Mouse (Mus musculus) MEL (cell line): ENCODE results near the gene Cd164. TPM values are rescaled to one million over a fixed set of nuclear protein-coding genes. Genes with fewer than 3 reads are reported as not detected.

Experiments used
- DNase-seq: peaks from one replicate; pipeline ENCODE4 v3.0.0; 2011; ENCODE audit warnings: low read depth, low spot score
- H3K27ac ChIP-seq: 2 replicates; pipeline ENCODE4 v1.5.1; 2012; ENCODE audit warnings: low read depth, mild to moderate bottlenecking, control low read depth, low read length, moderate library complexity; ENCODE audit not compliant: control insufficient read depth
- H3K27me3 ChIP-seq, 2 experiments: fragments of 150-350 bp in 1 of 2; sonication (generic) in 1 of 2; 2 replicates each; pipeline ENCODE4 v1.6.1; 2012; ENCODE audit warnings: low read length in 2 of 2, mild to moderate bottlenecking in 2 of 2, improper control_type of control experiment in 1 of 2, moderate library complexity in 1 of 2; ENCODE audit not compliant: insufficient read depth in 2 of 2, control insufficient read depth in 1 of 2
- H3K36me3 ChIP-seq, 2 experiments: 2 replicates each; pipeline ENCODE4 v1.6.1; 2012 to 2014; ENCODE audit warnings: low read length in 2 of 2, improper control_type of control experiment in 1 of 2, inconsistent platforms in 1 of 2, mild to moderate bottlenecking in 1 of 2; ENCODE audit not compliant: insufficient read depth in 2 of 2, control insufficient read depth in 1 of 2
- H3K4me1 ChIP-seq, 2 experiments: fragments of 150-350 bp in 1 of 2; sonication (generic) in 1 of 2; 2 replicates each; pipeline ENCODE4 v1.6.1; 2012; ENCODE audit warnings: low read length in 2 of 2, improper control_type of control experiment in 1 of 2, mild to moderate bottlenecking in 1 of 2; ENCODE audit not compliant: insufficient read depth in 2 of 2, control insufficient read depth in 1 of 2
- H3K4me3 ChIP-seq, 2 experiments: fragments of 150-350 bp in 1 of 2; sonication (generic) in 1 of 2; 2 replicates each; pipeline ENCODE4 v1.5.1; 2012; ENCODE audit warnings: low read depth in 2 of 2, low read length in 2 of 2, mild to moderate bottlenecking in 2 of 2, moderate library complexity in 2 of 2, control low read depth in 1 of 2, improper control_type of control experiment in 1 of 2; ENCODE audit not compliant: control insufficient read depth in 1 of 2, insufficient read depth in 1 of 2
- H3K79me2 ChIP-seq: 2 replicates; pipeline ENCODE4 v1.6.1; 2012; ENCODE audit warnings: mild to moderate bottlenecking, low read length, moderate library complexity; ENCODE audit not compliant: control insufficient read depth, poor library complexity, insufficient read depth
- H3K9ac ChIP-seq: 2 replicates; pipeline ENCODE4 v1.6.1; 2012; ENCODE audit warnings: low read depth, mild to moderate bottlenecking, control low read depth, low read length, moderate library complexity; ENCODE audit not compliant: control insufficient read depth, poor library complexity, severe bottlenecking
- H3K9me3 ChIP-seq: fragments of 150-350 bp; sonication (generic); replicated peaks from 2 replicates; pipeline ENCODE4 v1.6.1; 2012; ENCODE audit warnings: mild to moderate bottlenecking, low read length, improper control_type of control experiment, moderate library complexity; ENCODE audit not compliant: insufficient read depth
- BHLHE40 ChIP-seq: IDR thresholded peaks from 2 replicates; pipeline ENCODE4 v1.6.1; 2012; ENCODE audit warnings: low read depth, mild to moderate bottlenecking, inconsistent platforms, low read length, improper control_type of control experiment, borderline replicate concordance
- CHD1 ChIP-seq: IDR thresholded peaks from 2 replicates; pipeline ENCODE4 v1.6.1; 2012; ENCODE audit warnings: low read depth, mild to moderate bottlenecking, inconsistent platforms, low read length, improper control_type of control experiment
- CHD2 ChIP-seq: IDR thresholded peaks from 2 replicates; pipeline ENCODE4 v1.6.1; 2011; ENCODE audit warnings: low read length, improper control_type of control experiment
- E2F4 ChIP-seq: IDR thresholded peaks from 2 replicates; pipeline ENCODE4 v1.6.1; 2011; ENCODE audit warnings: low read depth, low read length, improper control_type of control experiment, borderline replicate concordance
- ELF1 ChIP-seq: IDR thresholded peaks from 2 replicates; pipeline ENCODE4 v1.6.1; 2014; ENCODE audit warnings: low read depth, mild to moderate bottlenecking, inconsistent platforms, low read length, improper control_type of control experiment, moderate library complexity
- EP300 ChIP-seq, 2 experiments: IDR thresholded peaks; 2 replicates each; pipeline ENCODE4 v1.6.1; 2011; ENCODE audit warnings: improper control_type of control experiment in 2 of 2, low read length in 2 of 2, low read depth in 1 of 2, mild to moderate bottlenecking in 1 of 2
- ETS1 ChIP-seq: IDR thresholded peaks from 2 replicates; pipeline ENCODE4 v1.6.1; 2012; ENCODE audit warnings: low read depth, mild to moderate bottlenecking, inconsistent platforms, low read length, improper control_type of control experiment, moderate library complexity
- GABPA ChIP-seq: IDR thresholded peaks from 2 replicates; pipeline ENCODE4 v1.6.1; 2012; ENCODE audit warnings: low read depth, mild to moderate bottlenecking, inconsistent platforms, low read length, improper control_type of control experiment, moderate library complexity
- HCFC1 ChIP-seq: IDR thresholded peaks from 2 replicates; pipeline ENCODE4 v1.6.1; 2012; ENCODE audit warnings: low read depth, mild to moderate bottlenecking, inconsistent platforms, low read length, improper control_type of control experiment, moderate library complexity
- JUND ChIP-seq: IDR thresholded peaks from 2 replicates; pipeline ENCODE4 v1.6.1; 2011; ENCODE audit warnings: low read depth, mild to moderate bottlenecking, improper control_type of control experiment, low read length
- KAT2A ChIP-seq: conservative IDR thresholded peaks from 2 replicates; pipeline ENCODE4 v1.6.1; 2012; ENCODE audit warnings: low read depth, low read length, improper control_type of control experiment, inconsistent platforms
- MAFK ChIP-seq: IDR thresholded peaks from 2 replicates; pipeline ENCODE4 v1.6.1; 2011; ENCODE audit warnings: low read depth, mild to moderate bottlenecking, low read length, improper control_type of control experiment, borderline replicate concordance
- MAX ChIP-seq: IDR thresholded peaks from 2 replicates; pipeline ENCODE4 v1.6.1; 2011; ENCODE audit warnings: low read length, improper control_type of control experiment
- MAZ ChIP-seq: IDR thresholded peaks from 2 replicates; pipeline ENCODE4 v1.6.1; 2012; ENCODE audit warnings: low read depth, mild to moderate bottlenecking, inconsistent platforms, low read length, improper control_type of control experiment
- MEF2A ChIP-seq: IDR thresholded peaks from 2 replicates; pipeline ENCODE4 v1.6.1; 2014; ENCODE audit warnings: low read depth, mild to moderate bottlenecking, inconsistent platforms, low read length, improper control_type of control experiment; ENCODE audit not compliant: poor library complexity, insufficient replicate concordance, severe bottlenecking; ENCODE audit errors: extremely low read depth
- MXI1 ChIP-seq: IDR thresholded peaks from 2 replicates; pipeline ENCODE4 v1.6.1; 2011; ENCODE audit warnings: mild to moderate bottlenecking, low read depth, low read length, improper control_type of control experiment
- MYB ChIP-seq: IDR thresholded peaks from 2 replicates; pipeline ENCODE4 v1.6.1; 2011; ENCODE audit warnings: mild to moderate bottlenecking, low read depth, low read length, improper control_type of control experiment
- NRF1 ChIP-seq: IDR thresholded peaks from 2 replicates; pipeline ENCODE4 v1.6.1; 2014; ENCODE audit warnings: low read depth, mild to moderate bottlenecking, inconsistent platforms, low read length, improper control_type of control experiment, moderate library complexity; ENCODE audit not compliant: poor library complexity, insufficient read depth, severe bottlenecking
- POLR2A ChIP-seq, 2 experiments: IDR thresholded peaks; 2 replicates each; pipeline ENCODE4 v1.6.1; 2011 to 2012; ENCODE audit warnings: low read length in 2 of 2, mild to moderate bottlenecking in 2 of 2, control low read depth in 1 of 2, improper control_type of control experiment in 1 of 2, low read depth in 1 of 2, moderate library complexity in 1 of 2; ENCODE audit not compliant: control insufficient read depth in 1 of 2, insufficient read depth in 1 of 2, poor library complexity in 1 of 2
- RAD21 ChIP-seq: IDR thresholded peaks from 2 replicates; pipeline ENCODE4 v1.6.1; 2011; ENCODE audit warnings: mild to moderate bottlenecking, low read depth, low read length, improper control_type of control experiment
- RCOR1 ChIP-seq: IDR thresholded peaks from 2 replicates; pipeline ENCODE4 v1.6.1; 2012; ENCODE audit warnings: low read depth, mild to moderate bottlenecking, inconsistent platforms, low read length, improper control_type of control experiment
- SIN3A ChIP-seq: IDR thresholded peaks from 2 replicates; pipeline ENCODE4 v1.6.1; 2012; ENCODE audit warnings: low read length, improper control_type of control experiment, inconsistent platforms
- SMC3 ChIP-seq: IDR thresholded peaks from 2 replicates; pipeline ENCODE4 v1.6.1; 2011; ENCODE audit warnings: low read depth, low read length, improper control_type of control experiment
- TAL1 ChIP-seq: IDR thresholded peaks from 2 replicates; pipeline ENCODE4 v1.6.1; 2012; ENCODE audit warnings: mild to moderate bottlenecking, inconsistent platforms, low read length, moderate library complexity, mixed read lengths
- TBP ChIP-seq: IDR thresholded peaks from 2 replicates; pipeline ENCODE4 v1.8.0; 2011; ENCODE audit warnings: low read depth, low read length, improper control_type of control experiment
- UBTF ChIP-seq: IDR thresholded peaks from 2 replicates; pipeline ENCODE4 v1.6.1; 2012; ENCODE audit warnings: low read depth, mild to moderate bottlenecking, inconsistent platforms, low read length, improper control_type of control experiment, moderate library complexity, borderline replicate concordance; ENCODE audit not compliant: insufficient read depth
- USF1 ChIP-seq: IDR thresholded peaks from 2 replicates; pipeline ENCODE4 v1.6.1; 2014; ENCODE audit warnings: low read depth, mild to moderate bottlenecking, inconsistent platforms, low read length, improper control_type of control experiment, moderate library complexity
- USF2 ChIP-seq, 2 experiments: IDR thresholded peaks; 2 replicates each; pipeline ENCODE4 v1.6.1; 2011 to 2012; ENCODE audit warnings: improper control_type of control experiment in 2 of 2, low read length in 2 of 2, borderline replicate concordance in 1 of 2, inconsistent platforms in 1 of 2, low read depth in 1 of 2, mild to moderate bottlenecking in 1 of 2; ENCODE audit not compliant: insufficient read depth in 1 of 2
- ZC3H11A ChIP-seq: IDR thresholded peaks from 2 replicates; pipeline ENCODE4 v1.6.1; 2012; ENCODE audit warnings: low read depth, mild to moderate bottlenecking, inconsistent platforms, low read length, improper control_type of control experiment
- ZMIZ1 ChIP-seq: IDR thresholded peaks from 2 replicates; pipeline ENCODE4 v1.6.1; 2012; ENCODE audit warnings: low read depth, mild to moderate bottlenecking, inconsistent platforms, low read length, improper control_type of control experiment, moderate library complexity
- polyA plus RNA-seq, 2 experiments: library from polyadenylated mRNA; stranded (reverse) in 1 of 2; unstranded in 1 of 2; fragments of >175 nt in 1 of 2; fragments of >200 nt in 1 of 2; gene quantifications; 2 replicates each; pipeline versions ENCODE4 v1.2.1 to v1.2.4; 2012; ENCODE audit warnings: low replicate concordance in 2 of 2, low read depth in 1 of 2; ENCODE audit not compliant: insufficient read length in 2 of 2, insufficient read depth in 1 of 2, missing spikeins in 1 of 2
- total RNA-seq: library from RNA; depleted of rRNA; stranded (reverse); fragments of 300-350 nt; gene quantifications from 2 replicates; pipeline ENCODE4 v1.2.3, GENCODE M21; 2012

The Cd164 gene
- total and polyA plus RNA-seq, 3 experiments: 21.4 to 59.4 TPM; not detected in 1

GRCm38 (mm10) chr10:41537983-41538330 lies 18.7 kb downstream of the Cd164 start:
- no peaks in the 10 kb centered on the region for H3K4me1 ChIP-seq
- H3K9me3 ChIP-seq: no peaks in the 10 kb centered on the region
- H3K27ac ChIP-seq: no peak overlapping the region
- H3K27me3 ChIP-seq: no peaks in the 10 kb centered on the region
- H3K4me3 ChIP-seq: no peak overlapping the region
- H3K9ac ChIP-seq: no peak overlapping the region
- no peaks in the 10 kb centered on the region for H3K79me2 ChIP-seq
- TF ChIP-seq USF1 (no peak), RAD21 (no peak), MAX (no peak), ETS1 (no peak), ZC3H11A (no peak), ELF1 (no peak), ZMIZ1 (no peak), MEF2A (no peak), MXI1 (no peak), MAFK (no peak), KAT2A (no peak), BHLHE40 (no peak), NRF1 (no peak), SIN3A (no peak), HCFC1 (no peak), SMC3 (no peak), TBP (no peak), E2F4 (no peak), MAZ (no peak), POLR2A (IDR thresholded peaks at IDR 0.05; ENCODE audit: control insufficient read depth in 1 of 2, insufficient read depth in 1 of 2, low read depth in 1 of 2, low read length in 2 of 2, poor library complexity in 1 of 2) (no peak)
- no peak for DNase-seq
- no peaks in the 10 kb centered on the region for H3K36me3 ChIP-seq

- H3K9me3 ChIP-seq: no peaks in the 10 kb centered on the region
- H3K4me1 ChIP-seq: no peaks in the 10 kb centered on the region
- H3K36me3 ChIP-seq: no peaks in the 10 kb centered on the region
- H3K9ac ChIP-seq: no peak overlapping the region
- no peaks in the 10 kb centered on the region for H3K79me2 ChIP-seq
- TF ChIP-seq RCOR1 (no peak), POLR2A (IDR thresholded peaks at IDR 0.05; ENCODE audit: control insufficient read depth in 1 of 2, insufficient read depth in 1 of 2, low read depth in 1 of 2, low read length in 2 of 2, poor library complexity in 1 of 2) (no peak), JUND (no peak), EP300 (IDR thresholded peaks at IDR 0.05; ENCODE audit: low read depth in 1 of 2, low read length in 2 of 2) (no peak), CHD1 (no peak), GABPA (no peak), TAL1 (no peak), SMC3 (no peak), HCFC1 (no peak), MAFK (no peak), CHD2 (no peak), UBTF (no peak), USF2 (IDR thresholded peaks at IDR 0.05; ENCODE audit: borderline replicate concordance in 1 of 2, insufficient read depth in 1 of 2, low read depth in 1 of 2, low read length in 2 of 2) (no peak), MYB (no peak), KAT2A (no peak)
- TF ChIP-seq, all 39 proteins: peak for 0
- no peak for DNase-seq
- Histone ChIP-seq H3K27ac (no peak overlapping the region), H3K27me3 (no peaks in the 10 kb centered on the region), H3K4me3 (no peak overlapping the region)
Observed at GRCm38 (mm10) chr10:41538986-41539385, 19.8 kb downstream of the Cd164 start.
